Mouse (Mus musculus) cerebellum, adult 9-10 months (tissue): Measurements from ENCODE around the gene Galns.
"Not testable (repeated sequence)": the region's sequence is repeated elsewhere in the genome, so short reads cannot be mapped to it uniquely, and the experiment has no call there.

ENCODE experiments used
- DNase-seq: peaks from one replicate; pipeline ENCODE4 v3.0.0; 2022

The Galns gene

DNA sequence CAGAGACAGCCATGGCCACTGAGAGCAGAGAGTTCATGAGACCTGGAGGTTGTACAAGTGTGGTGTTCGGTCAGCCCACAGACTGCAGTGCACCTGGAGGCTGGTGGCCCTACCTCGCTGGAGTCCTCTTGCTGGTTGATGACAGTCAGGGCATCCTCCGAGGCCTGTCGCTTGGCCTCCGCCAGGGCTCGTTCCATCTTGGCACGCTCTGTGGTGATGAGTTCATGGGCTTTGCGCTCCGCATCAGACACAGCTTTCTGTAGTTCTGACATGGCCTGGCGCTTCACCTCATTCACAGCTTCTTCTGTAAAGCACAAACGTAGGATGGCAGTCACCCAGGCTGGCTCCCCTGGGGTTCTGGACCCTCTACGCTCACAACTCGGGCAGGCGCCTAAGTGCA is 21.9 kb upstream of the Galns start:
- DNase-seq = peak; percentile 61

- not testable (repeated sequence) for DNase-seq
Measured at GRCm38 (mm10) chr8:122632134-122632533, 20.9 kb upstream of the Galns start.

GRCm38 (mm10) chr8:122630696-122631095 is 19.4 kb upstream of the Galns start:
- no peak for DNase-seq

GRCm38 (mm10) chr8:122629388-122629787 is 18.1 kb upstream of the Galns start:
- DNase-seq = no peak

- no peak for DNase-seq
Measured at GRCm38 (mm10) chr8:122626896-122627295, 15.6 kb upstream of the Galns start.

DNA sequence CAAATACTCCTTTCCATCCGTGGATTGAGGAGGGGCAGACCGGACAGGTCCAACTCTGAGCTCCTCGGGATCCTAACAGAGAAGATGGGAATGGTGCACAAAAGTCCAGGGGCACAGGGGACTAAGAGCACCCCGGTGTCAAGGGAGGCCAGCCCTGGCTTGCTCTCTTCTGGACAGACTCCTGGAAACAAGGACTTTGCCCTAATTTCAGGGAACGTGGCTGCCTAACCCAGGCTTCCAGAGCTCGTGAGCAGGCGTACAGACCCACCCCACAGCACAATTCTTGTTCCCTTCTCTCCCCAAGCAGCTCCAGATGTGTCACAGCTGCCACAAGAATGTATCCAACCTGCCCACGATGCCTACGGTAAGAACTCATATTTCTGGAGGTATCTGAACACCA is 14.5 kb upstream of the Galns start:
- no peak for DNase-seq

DNA sequence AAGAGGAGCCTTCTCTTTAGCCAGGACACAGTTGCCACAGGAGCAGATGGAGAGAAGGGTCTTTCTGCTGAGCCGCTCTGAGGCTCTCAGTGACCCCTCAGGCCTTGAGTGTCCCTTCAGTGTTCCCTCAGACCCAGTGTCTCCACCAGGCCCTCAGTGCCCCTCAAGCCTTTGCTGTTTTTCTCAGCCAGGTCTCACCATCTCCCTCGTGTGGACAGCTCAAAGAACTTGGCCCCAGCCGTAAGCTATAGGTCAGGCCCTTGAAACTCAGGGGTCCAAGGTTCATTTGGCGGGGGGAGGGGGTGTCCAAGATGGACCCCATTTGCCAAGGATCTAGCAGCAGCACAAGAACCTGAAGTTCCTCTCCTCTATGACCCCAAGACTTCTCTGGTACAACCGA is 13.4 kb upstream of the Galns start:
- no peak for DNase-seq

- no peak for DNase-seq
Measured at GRCm38 (mm10) chr8:122623844-122624642, 12.8 kb upstream of the Galns start.

DNA sequence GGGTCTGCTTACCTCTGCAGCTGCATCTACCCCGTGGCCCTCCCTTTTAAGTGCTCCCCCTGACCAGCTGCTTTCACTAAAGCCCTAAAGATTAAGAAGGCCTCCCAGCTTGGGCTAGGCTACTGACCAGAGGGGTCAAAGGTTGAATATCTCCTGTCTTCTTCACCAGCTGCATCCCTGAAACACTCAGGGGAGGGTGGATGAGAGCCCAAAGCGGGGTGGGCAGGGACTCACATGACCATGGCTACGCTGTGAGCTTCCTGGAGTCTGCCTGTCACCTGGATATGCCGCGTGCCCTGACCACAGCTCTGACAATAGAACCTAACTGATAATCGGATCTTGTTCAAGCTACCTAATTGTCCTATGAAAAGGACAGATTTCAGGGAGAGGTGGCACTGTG is 11.5 kb upstream of the Galns start, which contains the start of gene Pabpn1l:
Pabpn1l (minus strand) TSS at position 13 of the 400 bp plus-strand sequence.
- DNase-seq = no peak

GRCm38 (mm10) chr8:122620446-122620845 is 9.2 kb upstream of the Galns start:
- DNase-seq = no peak

- DNase-seq = no peak
Measured at GRCm38 (mm10) chr8:122618660-122619378, 7.6 kb upstream of the Galns start.

GRCm38 (mm10) chr8:122617947-122618546 is 6.8 kb upstream of the Galns start:
- DNase-seq = peak; percentile 88

- DNase-seq = no peak
Measured at GRCm38 (mm10) chr8:122616181-122616905, 5.1 kb upstream of the Galns start.

GRCm38 (mm10) chr8:122610612-122611277 is 518 bp downstream of the Galns start:
- DNase-seq = no peak

- DNase-seq = no peak
Measured at GRCm38 (mm10) chr8:122610209-122610608, 1.1 kb downstream of the Galns start.

GRCm38 (mm10) chr8:122606810-122607209 is 4.5 kb downstream of the Galns start:
- no peak for DNase-seq

GRCm38 (mm10) chr8:122605367-122605766 is 5.9 kb downstream of the Galns start:
- no peak for DNase-seq

GRCm38 (mm10) chr8:122604640-122605039 is 6.6 kb downstream of the Galns start:
- DNase-seq = no peak

- DNase-seq = no peak
Measured at GRCm38 (mm10) chr8:122600666-122601065, 10.6 kb downstream of the Galns start.

DNA sequence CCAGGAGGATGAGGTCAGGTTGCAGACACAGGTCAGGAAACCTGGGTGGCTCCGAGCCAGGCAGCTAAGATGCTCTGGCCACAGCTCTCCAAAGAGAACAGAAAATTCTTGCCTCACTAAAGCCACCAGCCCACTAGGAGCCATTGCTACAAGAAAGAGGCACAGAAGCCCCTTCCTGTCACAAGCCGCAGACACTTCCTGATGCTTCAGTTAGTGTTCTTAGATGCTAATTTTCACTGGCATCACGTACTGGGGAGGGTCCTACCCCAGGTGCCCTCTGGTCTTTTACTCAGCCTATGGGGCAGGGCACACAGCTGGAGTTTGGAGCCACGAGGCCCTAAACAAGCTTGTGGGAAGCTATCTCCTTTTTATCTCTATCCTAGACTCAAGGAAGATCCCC is 15.2 kb downstream of the Galns start:
- DNase-seq = no peak

DNA sequence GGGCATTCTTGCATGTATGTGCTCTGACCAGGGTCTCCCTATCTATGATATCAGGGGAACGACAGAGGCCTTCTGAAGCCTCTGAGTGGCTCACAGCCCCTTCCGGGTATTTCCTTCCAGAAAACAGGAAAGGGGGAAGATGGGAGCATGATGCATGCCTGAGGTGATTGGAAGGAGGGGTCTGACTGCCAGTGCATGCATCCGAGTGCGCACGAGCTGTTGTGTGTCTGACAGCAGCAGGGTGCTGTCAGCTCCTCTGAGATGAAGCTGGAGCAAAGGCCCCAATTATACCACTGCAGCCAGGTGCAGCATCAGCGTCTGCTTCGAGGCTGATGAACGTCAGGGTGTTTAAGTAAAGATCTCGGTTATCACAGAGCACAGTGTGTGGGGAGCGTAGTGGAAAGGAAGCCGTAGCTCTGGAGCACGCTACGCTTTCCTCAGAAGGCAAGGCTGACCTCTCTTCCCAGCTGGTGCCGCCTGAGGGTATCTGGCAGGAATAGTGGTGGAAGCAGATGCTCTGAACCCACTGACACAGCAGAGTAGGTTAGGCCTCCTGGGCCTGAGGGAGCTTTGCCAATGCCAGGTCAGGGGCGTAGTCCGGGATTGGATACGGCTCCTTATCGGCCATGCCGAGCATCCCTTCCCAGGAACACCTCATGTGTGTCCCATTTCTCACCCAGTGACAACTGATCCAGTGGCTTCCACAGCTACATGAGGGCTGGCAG is 17.3 kb downstream of the Galns start:
- no peak for DNase-seq

- DNase-seq = no peak
Measured at GRCm38 (mm10) chr8:122593240-122593639, 18.0 kb downstream of the Galns start.
